Mouse (Mus musculus) hindbrain, embryonic 15.5 days (tissue): ENCODE data around the gene Hus1. TPM values are rescaled to one million over a fixed set of nuclear protein-coding genes. Genes with fewer than 3 reads are reported as not detected.

Experiments
- polyA plus RNA-seq: library from polyadenylated mRNA; unstranded; fragments of >200 nt; fragmentation: Nextera tagmentation; extraction: Ambion mirVana; gene quantifications from 2 replicates; pipeline ENCODE4 v1.2.1, GENCODE M21; 2015

Gene Hus1
- polyA plus RNA-seq, 1 experiment from 2014 or later = 9.5 TPM

Other genes with a start within 250 kb of the Hus1 start
- gene Pkd1l1, start 37.9 kb downstream of the Hus1 start, polyA plus RNA-seq = 0.08 and 0.14 TPM in 2 replicates
- 1.8 and 2.7 TPM in 2 replicates for gene Gm11992, start 37.4 kb upstream of the Hus1 start, polyA plus RNA-seq
- 0.22 and 0.47 TPM in 2 replicates for gene Sun3, start 37.8 kb upstream of the Hus1 start, polyA plus RNA-seq
- gene Upp1, start 106.9 kb upstream of the Hus1 start, polyA plus RNA-seq = 3.8 and 4.5 TPM in 2 replicates
- 0.03 TPM in 2 replicates for gene Abca13, start 180.8 kb upstream of the Hus1 start, polyA plus RNA-seq